Mouse (Mus musculus): ENCODE data around the gene Cdt1.

Cdt1 gene

DNA sequence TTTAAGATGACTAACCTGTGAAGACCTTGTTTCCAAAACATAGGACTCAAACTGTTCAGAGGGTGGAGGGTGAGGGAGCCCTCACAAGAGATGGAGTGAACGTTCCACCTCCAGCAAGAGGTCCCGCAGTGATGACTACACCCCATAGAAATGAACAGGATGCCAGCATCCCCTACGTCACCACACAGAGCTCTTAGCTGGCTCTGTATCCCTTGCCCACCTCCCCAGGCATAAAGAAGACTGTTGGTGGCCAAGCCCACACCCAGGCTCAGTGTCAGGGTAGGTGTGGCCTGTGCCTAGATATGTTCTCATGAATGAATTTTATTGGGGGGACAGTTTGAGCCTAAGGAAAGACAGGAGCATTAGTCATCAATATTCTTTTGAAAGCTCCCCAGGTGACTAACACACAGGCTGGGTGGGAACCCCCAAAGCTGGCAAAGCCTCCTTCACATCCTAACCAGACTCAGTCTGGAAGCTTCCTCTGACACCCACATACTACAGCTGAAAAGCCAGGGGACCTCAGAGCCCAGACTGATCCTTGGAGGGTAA, 18.9 kb upstream of the Cdt1 start:
- in situ Hi-C loops (cut with MseI, MboI) = loop anchor here in 1 of 2 experiments (5.0 kb wide), 1 partner anchor 37 kb away; no protein-coding TSS in a partner anchor

DNA sequence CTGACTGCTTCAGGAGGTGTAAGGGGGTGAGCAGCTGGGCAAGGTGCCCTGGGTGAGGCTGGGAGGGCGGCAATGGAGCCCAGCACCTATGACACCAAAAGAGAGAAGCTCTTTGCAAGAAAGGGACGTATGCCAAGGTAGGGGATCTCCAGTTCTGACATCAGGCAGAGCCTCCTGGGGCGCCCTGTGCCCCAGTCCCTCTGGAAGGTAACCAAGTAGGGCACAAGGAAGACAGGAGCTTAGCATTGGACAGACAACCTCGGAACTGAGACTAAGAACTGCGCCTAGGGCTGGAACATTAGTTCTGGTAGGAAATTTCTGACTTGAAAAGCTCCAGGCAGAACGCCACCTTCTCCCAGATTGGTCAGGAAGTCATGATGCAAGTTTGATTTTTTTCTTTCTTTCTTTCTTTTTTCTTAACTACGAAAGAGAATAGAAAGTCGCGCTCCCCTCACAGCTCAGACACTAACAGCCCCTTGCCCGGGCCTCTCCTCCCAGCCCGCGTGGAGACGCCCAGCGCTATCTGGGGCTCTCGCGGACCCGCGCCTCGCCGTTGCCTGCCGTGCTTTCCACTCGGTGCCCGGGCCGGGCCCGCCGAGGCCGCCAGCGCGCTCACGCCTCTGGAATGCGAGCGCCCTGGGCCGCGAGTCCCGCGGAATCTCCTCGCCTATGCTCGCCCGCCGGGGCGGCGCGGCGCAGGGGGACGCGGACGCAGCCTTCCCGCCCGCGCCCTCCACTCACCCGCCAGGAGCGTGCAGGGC, 17.4 kb upstream of the Cdt1 start:
- in situ Hi-C loops (cut with MseI, MboI) = no loop called here

- in situ Hi-C loops (cut with MseI, MboI) = no loop called here
These were observed 16.9 kb upstream of the Cdt1 start for GRCm38 (mm10) chr8:122550995-122551264.

GRCm38 (mm10) chr8:122551265-122552051, 16.4 kb upstream of the Cdt1 start, which contains the start of gene Piezo1:
Piezo1 (minus strand) TSS chr8:122551329.
- in situ Hi-C loops (cut with MseI, MboI) = no loop called here

- in situ Hi-C loops (cut with MseI, MboI) = loop anchor here in 1 of 2 experiments (5.0 kb wide), 1 partner anchor 52 kb away; no protein-coding TSS in a partner anchor
These were observed 13.0 kb upstream of the Cdt1 start for GRCm38 (mm10) chr8:122554786-122555185.

DNA sequence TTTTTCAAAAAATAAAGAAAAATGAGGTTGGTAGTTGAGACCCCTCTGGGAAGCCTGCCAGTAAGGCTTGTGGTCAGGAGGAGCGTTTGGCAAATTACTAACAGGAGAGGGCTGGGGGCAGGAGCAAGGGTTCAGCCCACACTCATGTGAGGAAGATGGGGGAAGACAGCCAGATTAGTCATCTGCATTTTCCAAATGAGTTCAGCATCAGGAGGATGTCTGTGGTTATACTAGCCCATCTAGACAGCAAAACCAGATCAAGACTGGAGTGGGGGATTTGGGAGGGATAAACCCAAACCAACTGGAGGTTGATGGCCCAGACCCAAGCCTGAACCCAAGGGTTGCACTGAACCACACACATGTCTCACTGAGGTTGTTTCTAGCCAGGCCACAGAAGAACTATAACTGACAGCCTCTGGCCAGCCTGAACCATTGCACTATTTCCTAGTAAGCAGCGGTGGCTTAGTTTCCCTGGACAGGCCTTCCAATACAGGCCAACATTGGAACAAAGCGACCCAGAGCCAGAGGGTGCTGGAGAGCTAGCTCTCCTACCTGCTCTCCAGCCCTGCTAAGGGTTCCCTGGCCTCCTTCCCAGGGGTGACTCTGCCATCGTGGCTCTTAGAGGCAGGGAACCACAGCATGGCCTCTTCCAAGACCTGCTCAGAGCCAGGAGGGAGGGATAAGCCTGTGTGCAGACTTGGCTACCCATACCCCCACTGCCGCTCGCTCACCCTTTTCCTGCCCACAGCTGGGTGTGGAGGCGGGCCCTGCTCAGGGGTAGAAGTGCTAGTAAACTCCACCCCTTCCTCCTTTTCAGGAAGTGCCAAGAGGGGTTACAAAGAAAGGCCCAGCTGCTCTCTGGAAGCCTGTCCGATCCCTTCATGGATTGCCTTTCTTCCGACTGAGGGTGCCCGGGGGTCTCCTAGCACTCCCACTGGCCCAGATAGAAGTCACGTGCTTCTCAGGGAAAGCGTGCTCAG, 11.5 kb upstream of the Cdt1 start:
- in situ Hi-C loops (cut with MseI, MboI) = loop anchor here in 1 of 2 experiments (5.0 kb wide), 1 partner anchor 54 kb away; no protein-coding TSS in a partner anchor

- in situ Hi-C loops (cut with MseI, MboI) = loop anchor here in 1 of 2 experiments (5.0 kb wide), 1 partner anchor 55 kb away; no protein-coding TSS in a partner anchor
These were observed 10.4 kb upstream of the Cdt1 start for GRCm38 (mm10) chr8:122557248-122558038.

GRCm38 (mm10) chr8:122558671-122559349, 9.0 kb upstream of the Cdt1 start:
- in situ Hi-C loops (cut with MseI, MboI) = loop anchor here in 1 of 2 experiments (5.0 kb wide), 1 partner anchor 57 kb away; no protein-coding TSS in a partner anchor

DNA sequence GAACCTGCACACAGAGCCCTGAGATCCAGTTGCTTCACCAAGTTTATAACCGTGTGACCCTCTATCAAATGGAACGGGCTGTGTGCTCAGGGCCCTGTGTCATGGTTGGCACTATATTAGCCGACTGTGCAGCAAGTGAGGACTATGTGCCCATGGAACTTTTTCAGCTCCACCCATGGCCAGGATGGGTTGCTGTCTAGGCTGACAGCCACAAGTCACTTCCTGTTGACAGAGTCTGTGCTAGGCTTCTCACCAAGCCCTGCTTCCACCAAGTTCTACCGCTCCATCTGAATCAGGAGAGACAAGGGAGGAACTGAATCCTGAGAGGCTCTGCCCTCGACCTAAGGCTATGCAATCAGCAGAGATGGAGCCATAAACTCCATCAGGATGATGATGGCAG, 6.6 kb upstream of the Cdt1 start:
- in situ Hi-C loops (cut with MseI, MboI) = no loop called here

DNA sequence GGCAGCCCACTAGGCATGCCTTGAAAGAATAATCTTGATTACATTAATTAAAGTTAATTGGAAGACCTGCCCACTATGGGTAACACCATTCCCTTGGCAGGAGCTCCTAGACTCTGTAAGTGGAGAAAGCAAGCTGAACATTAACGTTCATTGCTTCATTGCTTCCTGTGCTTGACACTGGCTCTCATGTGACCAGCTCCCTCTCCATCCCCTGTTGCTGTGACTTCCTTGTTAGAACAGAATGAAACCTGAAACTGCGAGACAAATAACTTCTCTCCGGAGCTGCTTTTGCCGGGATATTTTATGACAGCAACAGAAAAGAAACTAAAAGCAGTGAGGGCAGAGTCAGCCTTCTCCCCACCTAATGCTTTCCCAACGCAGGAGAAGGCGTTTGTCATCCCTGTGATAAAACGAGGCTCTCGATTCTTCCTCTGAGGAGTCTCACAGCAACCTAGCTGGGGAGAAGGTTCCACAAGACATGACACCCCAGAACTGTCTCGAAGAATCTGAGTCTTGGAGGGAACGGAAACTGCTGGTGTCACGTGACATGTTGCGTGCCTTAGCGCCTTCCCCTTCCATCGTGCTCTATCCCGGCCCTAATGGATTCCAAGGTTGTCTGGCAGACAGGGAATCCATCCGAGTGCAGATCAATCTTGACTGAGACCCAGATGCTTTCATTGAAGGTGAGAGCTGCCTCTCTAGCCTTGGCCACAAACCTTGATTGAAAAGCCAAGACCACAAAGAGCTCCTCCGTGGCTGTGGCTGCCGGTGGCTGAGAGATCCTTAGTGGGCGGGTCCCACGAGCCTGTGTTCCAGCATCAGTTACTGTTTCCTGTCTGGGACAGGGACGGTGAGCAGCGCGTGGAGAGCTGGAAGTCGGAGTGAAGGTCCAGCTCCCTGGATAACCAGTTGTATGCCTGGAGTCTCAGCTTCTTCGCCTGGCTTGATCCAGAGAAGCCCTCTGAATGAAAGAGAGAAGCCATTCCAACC, 3.2 kb upstream of the Cdt1 start:
- in situ Hi-C loops (cut with MseI, MboI) = no loop called here

DNA sequence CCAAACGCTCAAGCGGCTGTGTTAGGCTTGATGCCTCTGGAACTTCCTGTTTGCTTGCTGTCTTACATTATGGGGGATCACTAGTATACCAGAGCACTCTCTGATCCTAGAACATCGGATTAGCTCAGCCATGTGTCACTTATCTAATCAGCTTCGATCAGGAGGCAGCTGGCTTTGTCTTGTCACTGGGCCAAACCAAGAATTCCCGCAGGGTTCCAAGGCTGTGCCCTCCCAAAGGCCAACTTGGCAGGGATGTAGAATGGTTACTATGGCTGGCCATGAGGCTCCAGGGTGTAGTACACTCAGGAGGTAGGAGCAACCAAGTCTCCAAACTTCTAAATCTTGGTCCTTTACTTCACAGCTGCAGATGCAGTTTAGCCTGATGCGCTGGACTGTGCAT, 1.0 kb upstream of the Cdt1 start:
- in situ Hi-C loops (cut with MseI, MboI) = no loop called here

DNA sequence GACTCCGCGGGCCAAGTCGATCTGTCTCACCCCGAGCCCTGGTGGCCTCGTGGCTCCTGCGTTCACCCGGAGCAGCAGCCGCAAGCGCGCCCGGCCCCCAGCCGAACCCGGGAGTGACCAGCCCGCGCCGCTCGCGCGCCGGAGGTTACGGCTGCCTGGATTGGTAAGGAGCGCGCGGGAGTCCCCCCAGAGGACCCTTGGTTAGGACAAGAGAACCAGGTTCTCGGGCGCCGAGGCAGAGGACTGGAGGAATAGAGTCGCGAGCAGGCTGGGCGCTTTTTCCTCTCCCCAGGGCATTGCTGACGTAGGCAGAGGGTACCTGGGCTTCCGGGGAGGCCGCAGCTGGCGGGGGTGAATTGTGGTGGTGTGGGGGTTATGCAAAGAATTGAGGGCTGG, 292 bp downstream of the Cdt1 start:
- in situ Hi-C loops (cut with MseI, MboI) = no loop called here

DNA sequence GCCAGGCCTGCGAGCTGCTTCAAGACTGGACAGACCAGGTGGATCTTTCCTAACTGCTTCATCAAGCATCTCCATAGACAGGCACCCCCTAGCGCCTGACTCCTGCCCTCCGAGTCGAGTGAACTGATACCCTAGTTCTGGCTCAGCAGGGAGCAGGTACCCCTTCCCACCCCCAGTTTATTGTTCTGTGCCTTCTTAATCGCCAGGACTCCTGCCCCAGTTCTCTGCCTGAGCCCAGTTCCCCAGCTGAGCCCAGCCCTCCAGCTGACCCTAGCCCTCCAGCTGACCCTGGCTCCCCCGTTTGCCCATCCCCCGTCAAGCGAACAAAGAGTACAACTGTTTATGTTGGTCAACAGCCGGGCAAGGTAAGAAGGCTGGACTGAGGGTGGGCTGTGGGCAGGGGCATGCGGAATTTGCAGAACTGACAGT, 1.1 kb downstream of the Cdt1 start:
- in situ Hi-C loops (cut with MseI, MboI) = no loop called here

DNA sequence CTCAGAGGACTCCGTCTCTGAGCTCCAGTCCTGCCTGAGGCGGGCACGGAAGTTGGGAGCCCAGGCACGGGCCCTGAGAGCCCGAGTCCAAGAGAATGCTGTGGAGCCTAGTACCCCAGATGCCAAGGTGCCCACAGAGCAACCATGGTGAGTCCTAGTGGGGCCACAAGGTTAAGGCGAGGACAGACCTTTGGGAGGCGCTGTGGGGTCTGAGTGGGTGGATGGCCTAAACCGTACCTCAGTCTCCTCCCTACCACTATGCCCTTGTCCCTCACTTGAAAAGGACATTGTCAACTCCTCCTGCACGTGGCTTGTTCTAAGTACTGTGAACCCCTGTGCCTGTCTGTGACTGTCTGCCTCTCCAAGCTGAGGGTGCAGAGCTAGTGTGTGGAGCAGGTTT, 1.5 kb downstream of the Cdt1 start:
- in situ Hi-C loops (cut with MseI, MboI) = no loop called here

GRCm38 (mm10) chr8:122569996-122570395, 2.2 kb downstream of the Cdt1 start:
- in situ Hi-C loops (cut with MseI, MboI) = no loop called here

- in situ Hi-C loops (cut with MseI, MboI) = no loop called here
These were observed 3.3 kb downstream of the Cdt1 start for GRCm38 (mm10) chr8:122571153-122571552.

DNA sequence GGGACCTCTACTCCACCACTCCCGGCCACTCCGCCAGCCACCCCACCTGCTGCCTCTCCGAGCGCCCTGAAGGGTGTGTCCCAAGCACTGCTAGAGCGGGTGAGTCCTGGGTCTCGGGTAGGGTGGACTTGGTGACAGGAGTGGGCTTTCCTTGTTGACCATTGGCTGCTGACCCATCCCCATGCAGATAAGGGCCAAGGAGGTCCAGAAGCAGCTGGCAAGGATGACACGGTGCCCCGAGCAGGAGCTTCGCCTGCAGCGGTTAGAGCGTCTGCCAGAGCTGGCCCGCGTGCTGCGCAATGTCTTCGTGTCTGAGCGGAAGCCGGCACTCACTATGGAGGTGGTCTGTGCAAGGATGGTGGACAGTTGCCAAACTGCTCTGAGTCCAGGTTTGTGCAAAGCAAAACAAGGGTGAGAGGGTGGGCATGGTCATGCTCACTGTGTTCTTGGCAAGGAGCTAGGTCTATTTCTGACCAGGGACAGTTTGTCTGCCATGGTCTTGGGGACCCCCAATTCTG, 4.0 kb downstream of the Cdt1 start:
- in situ Hi-C loops (cut with MseI, MboI) = no loop called here

DNA sequence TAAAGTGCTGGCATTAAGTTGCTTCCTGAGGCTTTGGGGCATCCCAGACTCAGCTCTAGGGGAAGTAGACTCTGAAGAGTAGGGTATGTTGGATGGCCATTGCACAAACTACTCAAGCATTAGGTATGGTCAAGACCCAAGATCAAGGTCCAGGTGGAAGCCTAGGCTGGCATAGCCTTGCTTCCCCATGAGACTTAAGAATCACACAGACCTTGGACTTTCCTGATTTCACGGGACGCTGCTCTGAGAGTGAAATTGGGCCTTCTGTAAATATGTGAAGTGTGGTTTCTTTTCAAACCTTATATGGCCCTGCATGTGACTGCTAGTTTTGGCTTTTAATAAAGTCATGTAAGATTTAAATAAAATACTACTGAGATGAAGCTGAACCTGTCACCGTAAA, 4.9 kb downstream of the Cdt1 start:
- in situ Hi-C loops (cut with MseI, MboI) = no loop called here
